Mouse (Mus musculus): Measurements from ENCODE around the gene Dlst.

DNA sequence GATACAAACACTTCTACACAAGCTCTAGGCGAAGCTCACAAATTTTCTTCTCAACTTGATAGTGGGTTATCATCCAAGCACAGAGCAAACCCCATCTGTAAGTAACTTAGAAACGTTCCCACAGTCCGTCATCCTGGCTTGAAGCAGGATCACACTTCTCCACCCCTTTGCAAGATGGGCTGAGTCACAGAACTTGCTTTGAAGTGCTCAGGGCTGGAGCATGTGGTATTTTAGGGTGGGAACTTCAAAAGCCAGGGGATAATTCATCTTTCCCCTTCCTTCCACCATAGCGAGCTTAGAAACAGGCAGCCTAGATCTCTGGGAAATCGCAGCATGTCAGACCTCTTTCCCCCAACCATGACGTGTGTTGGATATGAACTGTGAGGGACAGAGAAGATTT, 45.7 kb downstream of the Dlst start:
- TF ChIP-seq CTCF (IDR thresholded peaks at IDR 0.05; ENCODE audit: low read depth) (no peak), EP300 (optimal IDR thresholded peaks at IDR 0.05) (no peak)
